Mouse (Mus musculus): Measurements from ENCODE around the gene Cdk17. TPM values are rescaled to one million over a fixed set of nuclear protein-coding genes. Genes with fewer than 3 reads are reported as not detected.
A peak's percentile ranks its signal among the peaks of the same experiment; 100 is the strongest.

The Cdk17 gene
- polyA plus RNA-seq (2014; fragmentation: Nextera tagmentation; extraction: Ambion mirVana), result 34.4 and 37.4 TPM in 2 replicates

- WGBS, result under 1% methylated on average over 77 of the region's 97 CpGs
- Histone ChIP-seq H3K9me3 (ENCODE audit: control insufficient read depth, low read length) (no peaks in the 10 kb centered on the region), H3K36me3 (ENCODE audit: control insufficient read depth, insufficient read depth, low read length) (no peaks in the 10 kb centered on the region), H3K27me3 (ENCODE audit: control insufficient read depth, insufficient read depth, low read length) (no peaks in the 10 kb centered on the region), H3K4me2 (ENCODE audit: low read depth, low read length, severe bottlenecking) (peak within 1 kb of the TSS; percentile 70), H3K4me1 (replicated peaks; ENCODE audit: control insufficient read depth, insufficient read depth, low read length) (peaks cover 3% of the 10 kb centered on the region), H3K4me3 (ENCODE audit: low read depth, low read length) (peak within 1 kb of the TSS; percentile 95), H3K27ac (ENCODE audit: low read depth, low read length) (peak within 1 kb of the TSS; percentile 99), H3K9ac (ENCODE audit: low read length) (peak within 1 kb of the TSS; percentile 97)
- DNase-seq (ENCODE audit: low spot score) (peak; percentile 84), ATAC-seq (replicated peaks; ENCODE audit: low FRiP score) (peak; percentile 81)
Observed at GRCm38 (mm10) chr10:93160807-93161510, at the start of gene Cdk17. TSS of gene Cdk17 (plus strand) at chr10:93160875.

- no peak overlapping the region for H3K9ac ChIP-seq (ENCODE audit: low read length)
- no peaks in the 10 kb centered on the region for H3K4me1 ChIP-seq (replicated peaks; ENCODE audit: control insufficient read depth, insufficient read depth, low read length)
- no peak overlapping the region for H3K27ac ChIP-seq (ENCODE audit: low read depth, low read length)
- no peak for DNase-seq (ENCODE audit: low spot score)
- WGBS, result 71% methylated on average over 8 of the region's 8 CpGs
- no peak overlapping the region for H3K4me2 ChIP-seq (ENCODE audit: low read depth, low read length, severe bottlenecking)
- H3K9me3 ChIP-seq (ENCODE audit: control insufficient read depth, low read length), result no peaks in the 10 kb centered on the region
- ATAC-seq (replicated peaks; ENCODE audit: low FRiP score), result no peak
- H3K36me3 ChIP-seq (ENCODE audit: control insufficient read depth, insufficient read depth, low read length), result no peaks in the 10 kb centered on the region
- H3K4me3 ChIP-seq (ENCODE audit: low read depth, low read length), result no peak overlapping the region
- H3K27me3 ChIP-seq (ENCODE audit: control insufficient read depth, insufficient read depth, low read length), result no peaks in the 10 kb centered on the region
Observed at GRCm38 (mm10) chr10:93111412-93111811, 49.3 kb upstream of the Cdk17 start.

- 90% methylated on average over 6 of the region's 6 CpGs for WGBS
- no peak for ATAC-seq (replicated peaks; ENCODE audit: low FRiP score)
Observed at GRCm38 (mm10) chr10:93112021-93112420, 48.7 kb upstream of the Cdk17 start.

GRCm38 (mm10) chr10:93113968-93114367, 46.7 kb upstream of the Cdk17 start:
- H3K27ac ChIP-seq (ENCODE audit: low read depth, low read length), result no peak overlapping the region
- no peaks in the 10 kb centered on the region for H3K36me3 ChIP-seq (ENCODE audit: control insufficient read depth, insufficient read depth, low read length)
- no peaks in the 10 kb centered on the region for H3K27me3 ChIP-seq (ENCODE audit: control insufficient read depth, insufficient read depth, low read length)
- WGBS, result 93% methylated on average over 8 of the region's 8 CpGs
- H3K4me1 ChIP-seq (replicated peaks; ENCODE audit: control insufficient read depth, insufficient read depth, low read length), result no peaks in the 10 kb centered on the region
- no peak overlapping the region for H3K4me2 ChIP-seq (ENCODE audit: low read depth, low read length, severe bottlenecking)
- no peak for ATAC-seq (replicated peaks; ENCODE audit: low FRiP score)
- H3K9me3 ChIP-seq (ENCODE audit: control insufficient read depth, low read length), result no peaks in the 10 kb centered on the region
- H3K4me3 ChIP-seq (ENCODE audit: low read depth, low read length), result no peak overlapping the region
- H3K9ac ChIP-seq (ENCODE audit: low read length), result no peak overlapping the region
- DNase-seq (ENCODE audit: low spot score), result no peak

More at GRCm38 (mm10) chr10:93112021-93112420, 48.7 kb upstream of the Cdk17 start:
- no peak overlapping the region for H3K4me2 ChIP-seq (ENCODE audit: low read depth, low read length, severe bottlenecking)
- H3K27me3 ChIP-seq (ENCODE audit: control insufficient read depth, insufficient read depth, low read length), result no peaks in the 10 kb centered on the region
- no peaks in the 10 kb centered on the region for H3K9me3 ChIP-seq (ENCODE audit: control insufficient read depth, low read length)
- no peak overlapping the region for H3K4me3 ChIP-seq (ENCODE audit: low read depth, low read length)
- no peak for DNase-seq (ENCODE audit: low spot score)
- H3K9ac ChIP-seq (ENCODE audit: low read length), result no peak overlapping the region
- H3K36me3 ChIP-seq (ENCODE audit: control insufficient read depth, insufficient read depth, low read length), result no peaks in the 10 kb centered on the region
- H3K27ac ChIP-seq (ENCODE audit: low read depth, low read length), result no peak overlapping the region
- H3K4me1 ChIP-seq (replicated peaks; ENCODE audit: control insufficient read depth, insufficient read depth, low read length), result no peaks in the 10 kb centered on the region

GRCm38 (mm10) chr10:93114782-93115181, 45.9 kb upstream of the Cdk17 start:
- 81% methylated on average over 1 of the region's 1 CpGs for WGBS
- H3K4me1 ChIP-seq (replicated peaks; ENCODE audit: control insufficient read depth, insufficient read depth, low read length), result no peaks in the 10 kb centered on the region
- no peaks in the 10 kb centered on the region for H3K36me3 ChIP-seq (ENCODE audit: control insufficient read depth, insufficient read depth, low read length)
- no peaks in the 10 kb centered on the region for H3K27me3 ChIP-seq (ENCODE audit: control insufficient read depth, insufficient read depth, low read length)
- no peak overlapping the region for H3K4me3 ChIP-seq (ENCODE audit: low read depth, low read length)
- no peak overlapping the region for H3K9ac ChIP-seq (ENCODE audit: low read length)
- H3K27ac ChIP-seq (ENCODE audit: low read depth, low read length), result no peak overlapping the region
- no peaks in the 10 kb centered on the region for H3K9me3 ChIP-seq (ENCODE audit: control insufficient read depth, low read length)
- H3K4me2 ChIP-seq (ENCODE audit: low read depth, low read length, severe bottlenecking), result no peak overlapping the region
- ATAC-seq (replicated peaks; ENCODE audit: low FRiP score) (no peak), DNase-seq (ENCODE audit: low spot score) (no peak)

- H3K4me3 ChIP-seq (ENCODE audit: low read depth, low read length), result no peak overlapping the region
- 97% methylated on average over 1 of the region's 1 CpGs for WGBS
- ATAC-seq (replicated peaks; ENCODE audit: low FRiP score) (no peak), DNase-seq (ENCODE audit: low spot score) (no peak)
- H3K4me2 ChIP-seq (ENCODE audit: low read depth, low read length, severe bottlenecking), result no peak overlapping the region
- H3K27ac ChIP-seq (ENCODE audit: low read depth, low read length), result no peak overlapping the region
- no peaks in the 10 kb centered on the region for H3K27me3 ChIP-seq (ENCODE audit: control insufficient read depth, insufficient read depth, low read length)
- H3K36me3 ChIP-seq (ENCODE audit: control insufficient read depth, insufficient read depth, low read length), result no peaks in the 10 kb centered on the region
- H3K4me1 ChIP-seq (replicated peaks; ENCODE audit: control insufficient read depth, insufficient read depth, low read length), result no peaks in the 10 kb centered on the region
- H3K9me3 ChIP-seq (ENCODE audit: control insufficient read depth, low read length), result no peaks in the 10 kb centered on the region
- H3K9ac ChIP-seq (ENCODE audit: low read length), result no peak overlapping the region
Observed at GRCm38 (mm10) chr10:93115743-93116142, 44.9 kb upstream of the Cdk17 start.

- no peak for ATAC-seq (replicated peaks; ENCODE audit: low FRiP score)
- 93% methylated on average over 3 of the region's 3 CpGs for WGBS
- Histone ChIP-seq H3K36me3 (ENCODE audit: control insufficient read depth, insufficient read depth, low read length) (no peaks in the 10 kb centered on the region), H3K4me3 (ENCODE audit: low read depth, low read length) (no peak overlapping the region), H3K4me1 (replicated peaks; ENCODE audit: control insufficient read depth, insufficient read depth, low read length) (no peaks in the 10 kb centered on the region), H3K9ac (ENCODE audit: low read length) (no peak overlapping the region), H3K27me3 (ENCODE audit: control insufficient read depth, insufficient read depth, low read length) (no peaks in the 10 kb centered on the region), H3K9me3 (ENCODE audit: control insufficient read depth, low read length) (no peaks in the 10 kb centered on the region), H3K27ac (ENCODE audit: low read depth, low read length) (no peak overlapping the region), H3K4me2 (ENCODE audit: low read depth, low read length, severe bottlenecking) (no peak overlapping the region)
- DNase-seq (ENCODE audit: low spot score), result no peak
Observed at GRCm38 (mm10) chr10:93116636-93117035, 44.0 kb upstream of the Cdk17 start.

GRCm38 (mm10) chr10:93119809-93120208, 40.9 kb upstream of the Cdk17 start:
- no peak overlapping the region for H3K4me3 ChIP-seq (ENCODE audit: low read depth, low read length)
- H3K4me1 ChIP-seq (replicated peaks; ENCODE audit: control insufficient read depth, insufficient read depth, low read length), result no peaks in the 10 kb centered on the region; the same call in 1 of the 2 replicates
- no peaks in the 10 kb centered on the region for H3K36me3 ChIP-seq (ENCODE audit: control insufficient read depth, insufficient read depth, low read length)
- H3K9me3 ChIP-seq (ENCODE audit: control insufficient read depth, low read length), result no peaks in the 10 kb centered on the region
- no peaks in the 10 kb centered on the region for H3K27me3 ChIP-seq (ENCODE audit: control insufficient read depth, insufficient read depth, low read length)
- DNase-seq (ENCODE audit: low spot score) (no peak), ATAC-seq (replicated peaks; ENCODE audit: low FRiP score) (no peak)
- H3K27ac ChIP-seq (ENCODE audit: low read depth, low read length), result no peak overlapping the region
- H3K4me2 ChIP-seq (ENCODE audit: low read depth, low read length, severe bottlenecking), result no peak overlapping the region
- 78% methylated on average over 5 of the region's 5 CpGs for WGBS
- no peak overlapping the region for H3K9ac ChIP-seq (ENCODE audit: low read length)

- no peak for ATAC-seq (replicated peaks; ENCODE audit: low FRiP score)
- no peaks in the 10 kb centered on the region for H3K9me3 ChIP-seq (ENCODE audit: control insufficient read depth, low read length)
- H3K4me3 ChIP-seq (ENCODE audit: low read depth, low read length), result no peak overlapping the region
- 95% methylated on average over 6 of the region's 6 CpGs for WGBS
- H3K4me2 ChIP-seq (ENCODE audit: low read depth, low read length, severe bottlenecking), result no peak overlapping the region
- DNase-seq (ENCODE audit: low spot score), result no peak
- no peaks in the 10 kb centered on the region for H3K27me3 ChIP-seq (ENCODE audit: control insufficient read depth, insufficient read depth, low read length)
- no peaks in the 10 kb centered on the region; the same call in 1 of the 2 replicates for H3K4me1 ChIP-seq (replicated peaks; ENCODE audit: control insufficient read depth, insufficient read depth, low read length)
- H3K9ac ChIP-seq (ENCODE audit: low read length), result no peak overlapping the region
- no peak overlapping the region for H3K27ac ChIP-seq (ENCODE audit: low read depth, low read length)
- H3K36me3 ChIP-seq (ENCODE audit: control insufficient read depth, insufficient read depth, low read length), result no peaks in the 10 kb centered on the region
Observed at GRCm38 (mm10) chr10:93121262-93121860, 39.3 kb upstream of the Cdk17 start.
